In genomic region chr2:179382594-179382993, GRCm38 (mm10) we compare ENCODE assay signal across 17 mouse cellular contexts. TPM values are rescaled to one million over a fixed set of nuclear protein-coding genes. Genes with fewer than 3 reads are reported as not detected.
DNase-seq lines count a peak whose midpoint lies in the region; ATAC-seq and TF ChIP-seq lines count a peak whose summit lies in the region.
"Had no signal": no experiment of that assay in that cellular context is flagged by ENCODE, and none has a peak within 500 bp of the region (broad histone marks: within the 10 kb centered on the region; RNA-seq: fewer than 3 reads in every experiment).

No protein-coding gene starts in this region.

- no peak overlapping the region for H3K9ac ChIP-seq in kidney, embryonic 14.5 days (ENCODE audit: low read depth, low read length)
- H3K9ac ChIP-seq: heart, embryonic 13.5 days; hindbrain, embryonic 15.5 days; limb, embryonic 12.5 days; neural tube, embryonic 15.5 days had no signal

- no peak for TF ChIP-seq CTCF in kidney, adult 2 months (conservative IDR thresholded peaks at IDR 0.05; ENCODE audit: insufficient read depth, insufficient read length, low read depth, low read length)

- DNase-seq in adrenal gland, adult 2 months = peak; percentile 6
- DNase-seq in adrenal gland, postnatal 4 days (ENCODE audit: low spot score in 2 of 2) = no peak
- peak; percentile 18 for DNase-seq in kidney, adult 2 months
- DNase-seq in kidney, postnatal 14 days = peak; percentile 21
- DNase-seq in lung, postnatal 14 days = peak; percentile 8
- no peak for DNase-seq in limb, embryonic 10.5 days (ENCODE audit: low spot score)
- no peak for DNase-seq in gastrocnemius, postnatal 25 days
- DNase-seq: cerebellum, adult 18-20 months; thymus, postnatal 36 days had no signal

- no peak overlapping the region for H3K4me3 ChIP-seq in kidney, adult 2 months (ENCODE audit: insufficient read depth, low read depth, low read length)
- H3K4me3 ChIP-seq in kidney, embryonic 14.5 days (ENCODE audit: low read length) = no peak overlapping the region
- no peak overlapping the region for H3K4me3 ChIP-seq in limb, embryonic 10.5 days
- H3K4me3 ChIP-seq: heart, embryonic 13.5 days; hindbrain, embryonic 15.5 days; limb, embryonic 12.5 days; megakaryocyte, embryonic 14.5 days; neural tube, embryonic 15.5 days had no signal

- H3K4me2 ChIP-seq in kidney, embryonic 14.5 days (replicated peaks; ENCODE audit: low read depth, low read length) = no peak overlapping the region
- H3K4me2 ChIP-seq: heart, embryonic 13.5 days; hindbrain, embryonic 15.5 days; limb, embryonic 12.5 days; neural tube, embryonic 15.5 days had no signal

- no peaks in the 10 kb centered on the region for H3K27me3 ChIP-seq in kidney, adult 2 months (replicated peaks; ENCODE audit: control insufficient read depth, insufficient read depth, low read length)
- H3K27me3 ChIP-seq in kidney, embryonic 14.5 days (ENCODE audit: control insufficient read depth, insufficient read depth, low read length) = no peaks in the 10 kb centered on the region
- H3K27me3 ChIP-seq in limb, embryonic 10.5 days (ENCODE audit: low read depth, poor library complexity, severe bottlenecking) = no peaks in the 10 kb centered on the region
- H3K27me3 ChIP-seq: hindbrain, embryonic 15.5 days; limb, embryonic 12.5 days; megakaryocyte, embryonic 14.5 days; Patski had no signal

- ATAC-seq in kidney, embryonic 14.5 days (ENCODE audit: low FRiP score, low TSS enrichment) = no peak
- ATAC-seq: forebrain, embryonic 14.5 days; Patski had no signal

- no peaks in the 10 kb centered on the region for H3K9me3 ChIP-seq in kidney, embryonic 14.5 days (ENCODE audit: control insufficient read depth, low read length)
- no peaks in the 10 kb centered on the region for H3K9me3 ChIP-seq in limb, embryonic 10.5 days (replicated peaks)
- H3K9me3 ChIP-seq: heart, embryonic 13.5 days; hindbrain, embryonic 15.5 days; limb, embryonic 12.5 days; neural tube, embryonic 15.5 days had no signal

- 77% methylated on average over 9 of the region's 9 CpGs for WGBS in kidney, adult 2 months
- 83% methylated on average over 9 of the region's 9 CpGs for WGBS in kidney, embryonic 14.5 days
- 84% methylated on average over 9 of the region's 9 CpGs for WGBS in limb, embryonic 10.5 days

- H3K4me1 ChIP-seq in kidney, adult 2 months (ENCODE audit: control insufficient read depth, insufficient read depth, low read length) = no peaks in the 10 kb centered on the region
- H3K4me1 ChIP-seq in kidney, embryonic 14.5 days (ENCODE audit: control insufficient read depth, insufficient read depth, low read length) = no peaks in the 10 kb centered on the region
- peaks cover 16% of the 10 kb centered on the region for H3K4me1 ChIP-seq in limb, embryonic 10.5 days
- H3K4me1 ChIP-seq: heart, embryonic 13.5 days; megakaryocyte, embryonic 14.5 days had no signal

- no peak overlapping the region for H3K27ac ChIP-seq in kidney, adult 2 months (ENCODE audit: insufficient read depth, low read depth, low read length)
- H3K27ac ChIP-seq in kidney, embryonic 14.5 days (ENCODE audit: low read depth, low read length) = no peak overlapping the region
- H3K27ac ChIP-seq in limb, embryonic 10.5 days = no peak overlapping the region
- H3K27ac ChIP-seq: heart, embryonic 13.5 days; hindbrain, embryonic 15.5 days; limb, embryonic 12.5 days; neural tube, embryonic 15.5 days had no signal

- TF ChIP-seq POLR2A in kidney, adult 2 months (IDR thresholded peaks at IDR 0.05; ENCODE audit: low read depth, low read length) = no peak

- no peaks in the 10 kb centered on the region for H3K36me3 ChIP-seq in kidney, adult 2 months (ENCODE audit: control insufficient read depth, insufficient read depth, low read length)
- H3K36me3 ChIP-seq in kidney, embryonic 14.5 days (ENCODE audit: control insufficient read depth, insufficient read depth, low read length) = no peaks in the 10 kb centered on the region
- no peaks in the 10 kb centered on the region for H3K36me3 ChIP-seq in limb, embryonic 10.5 days
- H3K36me3 ChIP-seq: heart, embryonic 13.5 days; hindbrain, embryonic 15.5 days; limb, embryonic 12.5 days; neural tube, embryonic 15.5 days had no signal

RNA-seq across cellular contexts. Expression of gene Cdh4, which starts 59.6 kb away (rescaled TPM):
- total RNA-seq in adrenal gland, adult 2 months (2021) = 1 to 10 TPM; 3.3 to 5.0 TPM
- 2.7 and 2.8 TPM in 2 replicates for polyA plus RNA-seq in adrenal gland, adult 2 months (2012; rRNA removed)
- 1 to 10 TPM; 6.8 to 7.7 TPM for total RNA-seq in adrenal gland, postnatal 4 days (2021)
- polyA plus RNA-seq in kidney, adult 2 months (2012; rRNA removed) = 1.2 and 1.5 TPM in 2 replicates
- 14.5 and 19.4 TPM in 2 replicates for polyA plus RNA-seq in kidney, embryonic 14.5 days (2014; fragmentation: Nextera tagmentation; extraction: Ambion mirVana)
- polyA plus RNA-seq in limb, embryonic 10.5 days (2016; fragmentation: Nextera tagmentation; extraction: Ambion mirVana) = 1.4 and 1.8 TPM in 2 replicates
- total RNA-seq in gastrocnemius, postnatal 25 days (2021) = 1 to 10 TPM; 6.7 to 9.6 TPM
- polyA plus RNA-seq: Patski had no signal

Comparison
In these comparisons a context has a peak if more than half of its experiments do, and no peak if none do; other contexts are left out.
1. DNase-seq: peak in adrenal gland, adult 2 months (single experiment), kidney, adult 2 months (single experiment), kidney, postnatal 14 days (single experiment) and lung, postnatal 14 days (single experiment); none in adrenal gland, postnatal 4 days (0 of 2), limb, embryonic 10.5 days (single experiment) and gastrocnemius, postnatal 25 days (single experiment).